Mouse (Mus musculus) liver, adult 2 months (tissue): Measurements from ENCODE around the gene Ccdc82.

Experiments
- CTCF ChIP-seq: fragments of 200-500 bp; IDR thresholded peaks from 2 replicates; pipeline ENCODE4 v1.5.1; 2011; ENCODE audit warnings: low read depth, low read length, control low read depth
- POLR2A ChIP-seq: fragments of 200-500 bp; IDR thresholded peaks from 2 replicates; pipeline ENCODE4 v1.6.1; 2011; ENCODE audit warnings: low read length, control low read depth; ENCODE audit not compliant: insufficient read depth; ENCODE audit errors: extremely low read depth

DNA sequence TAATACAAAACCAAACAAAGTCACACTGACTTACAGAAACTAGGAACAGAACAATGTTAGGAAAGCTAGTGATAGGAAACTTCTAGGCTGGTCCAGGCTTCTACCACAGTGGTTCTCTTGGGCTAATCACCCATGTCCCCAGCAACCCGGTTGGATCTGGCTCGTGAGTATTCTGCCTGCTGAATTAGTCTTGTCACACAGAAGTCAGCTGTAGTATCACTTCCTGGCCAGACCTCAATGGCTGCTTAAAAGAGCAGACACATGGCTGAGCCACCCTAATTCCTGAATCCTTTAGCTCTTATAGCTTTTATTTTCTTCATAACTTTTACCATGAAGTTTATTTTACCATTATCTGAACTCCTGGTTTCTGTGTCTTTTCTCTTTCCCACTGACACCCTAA lies 64.3 kb downstream of the Ccdc82 start:
- TF ChIP-seq CTCF = no peak
- TF ChIP-seq POLR2A = no peak
